In genomic region chr12:76128831-76129230, GRCm38 (mm10) we compare ENCODE assay signal across 9 mouse cellular contexts. TPM values are rescaled to one million over a fixed set of nuclear protein-coding genes. Genes with fewer than 3 reads are reported as not detected.
DNase-seq lines count a peak whose midpoint lies in the region; ATAC-seq and TF ChIP-seq lines count a peak whose summit lies in the region.
"Had no signal": no experiment of that assay in that cellular context is flagged by ENCODE, and none has a peak within 500 bp of the region (broad histone marks: within the 10 kb centered on the region; RNA-seq: fewer than 3 reads in every experiment).

No protein-coding gene starts in this region.

- H3K4me1 ChIP-seq in lung, adult 2 months (ENCODE audit: control insufficient read depth, insufficient read depth, low read length), result no peaks in the 10 kb centered on the region
- H3K4me1 ChIP-seq: stomach, embryonic 15.5 days had no signal

- no peak overlapping the region for H3K27ac ChIP-seq in left cerebral cortex, adult 2 months
- H3K27ac ChIP-seq: stomach, embryonic 15.5 days had no signal

- no peak overlapping the region for H3K4me3 ChIP-seq in lung, adult 2 months (replicated peaks; ENCODE audit: extremely low read depth, low read depth, low read length)
- H3K4me3 ChIP-seq in left cerebral cortex, adult 2 months, result no peak overlapping the region
- H3K4me3 ChIP-seq: stomach, embryonic 15.5 days had no signal

- intact Hi-C loops in left cerebral cortex, adult 2 months (cut with DNase I), result no loop called here

- ATAC-seq in megakaryocyte-erythroid progenitor cell, adult 5-6 weeks (replicated peaks; ENCODE audit: low FRiP score, low TSS enrichment, poor library complexity, severe bottlenecking), result no peak

- DNase-seq in lung, adult 18-20 months, result peak; percentile 14 to 22
- no peak for DNase-seq in lung, adult 2 months
- peak; percentile 83 to 84 for DNase-seq in cerebellum, postnatal 14 days
- peak; percentile 28 to 65 for DNase-seq in kidney, postnatal 25 days
- DNase-seq in left cerebral cortex, adult 2 months (ENCODE audit: extremely low spot score in 1 of 2, low spot score in 2 of 2), result no peak
- DNase-seq in heart, adult 9 months (ENCODE audit: low spot score in 2 of 2), result no peak

- 65% methylated on average over 10 of the region's 10 CpGs for WGBS in lung, adult 2 months

- no peak for TF ChIP-seq CTCF in lung, adult 2 months (IDR thresholded peaks at IDR 0.05; ENCODE audit: insufficient read depth, low read length)
- no peak for TF ChIP-seq CTCF in left cerebral cortex, adult 2 months (IDR thresholded peaks at IDR 0.05)

- TF ChIP-seq POLR2A in lung, adult 2 months (IDR thresholded peaks at IDR 0.05; ENCODE audit: borderline replicate concordance, extremely low read depth, low read depth, low read length), result no peak

RNA-seq across cellular contexts. Expression of gene Esr2, which starts 48.2 kb away (rescaled TPM):
- 2.6 and 2.7 TPM in 2 replicates for polyA plus RNA-seq in lung, adult 2 months (2012; rRNA removed)
- total RNA-seq in megakaryocyte-erythroid progenitor cell, adult 5-6 weeks (2014; fragmentation: Nextera tagmentation), result not detected in 2 replicates
- total RNA-seq in megakaryocyte-erythroid progenitor cell, adult 5-6 weeks (2017), result not detected in 2 replicates
- under 1 TPM; 0.34 to 0.68 TPM for total RNA-seq in left cerebral cortex, adult 2 months (2021)
- polyA plus RNA-seq: intestine, embryonic 14.5 days had no signal

Comparison
In these comparisons a context has a peak if more than half of its experiments do, and no peak if none do; other contexts are left out.
1. DNase-seq: peak in lung, adult 18-20 months (2 of 2), cerebellum, postnatal 14 days (2 of 2) and kidney, postnatal 25 days (2 of 2); none in lung, adult 2 months (single experiment), left cerebral cortex, adult 2 months (0 of 2) and heart, adult 9 months (0 of 2).